Mouse (Mus musculus) myocyte (in vitro differentiated cells): ENCODE data around the gene Chmp4b.

Source experiments
- CEBPB ChIP-seq: IDR thresholded peaks from 2 replicates; pipeline ENCODE4 v1.6.1; 2011; ENCODE audit warnings: mild to moderate bottlenecking, moderate library complexity; ENCODE audit not compliant: poor library complexity, insufficient read depth, severe bottlenecking
- E2F4 ChIP-seq: IDR thresholded peaks from one replicate; pipeline ENCODE4 v1.6.1; 2011; ENCODE audit warnings: mild to moderate bottlenecking, control low read depth, moderate library complexity; ENCODE audit not compliant: insufficient read depth
- MAX ChIP-seq: IDR thresholded peaks from one replicate; pipeline ENCODE4 v1.6.1; 2011; ENCODE audit warnings: low read depth, mild to moderate bottlenecking, control low read depth
- MYOD1 ChIP-seq, 3 experiments: IDR thresholded peaks; one replicate each; pipeline ENCODE4 v1.6.1; 2011; ENCODE audit warnings: control low read depth in 2 of 3, low read depth in 2 of 3, mild to moderate bottlenecking in 2 of 3, moderate library complexity in 1 of 3; ENCODE audit not compliant: insufficient read length in 2 of 3, control insufficient read depth in 1 of 3
- POLR2A ChIP-seq: IDR thresholded peaks from one replicate; pipeline ENCODE4 v1.6.1; 2011; ENCODE audit warnings: low read depth, mild to moderate bottlenecking, control low read depth, moderate library complexity; ENCODE audit not compliant: insufficient read length
- POLR2AphosphoS2 ChIP-seq: IDR thresholded peaks from one replicate; pipeline ENCODE4 v1.6.1; 2011; ENCODE audit warnings: low read depth, control low read depth; ENCODE audit not compliant: insufficient read length
- SRF ChIP-seq: IDR thresholded peaks from one replicate; pipeline ENCODE4 v1.6.1; 2011; ENCODE audit warnings: low read depth; ENCODE audit not compliant: control insufficient read depth, insufficient read length
- TCF12 ChIP-seq: IDR thresholded peaks from one replicate; pipeline ENCODE4 v1.6.1; 2011; ENCODE audit warnings: mild to moderate bottlenecking, control low read depth; ENCODE audit not compliant: poor library complexity, insufficient read depth, severe bottlenecking
- TCF3 ChIP-seq: IDR thresholded peaks from one replicate; pipeline ENCODE4 v1.6.1; 2011; ENCODE audit warnings: low read depth, control low read depth; ENCODE audit not compliant: insufficient read length
- USF1 ChIP-seq: IDR thresholded peaks from one replicate; pipeline ENCODE4 v1.6.1; 2011; ENCODE audit warnings: low read depth, mild to moderate bottlenecking, control low read depth, moderate library complexity

DNA sequence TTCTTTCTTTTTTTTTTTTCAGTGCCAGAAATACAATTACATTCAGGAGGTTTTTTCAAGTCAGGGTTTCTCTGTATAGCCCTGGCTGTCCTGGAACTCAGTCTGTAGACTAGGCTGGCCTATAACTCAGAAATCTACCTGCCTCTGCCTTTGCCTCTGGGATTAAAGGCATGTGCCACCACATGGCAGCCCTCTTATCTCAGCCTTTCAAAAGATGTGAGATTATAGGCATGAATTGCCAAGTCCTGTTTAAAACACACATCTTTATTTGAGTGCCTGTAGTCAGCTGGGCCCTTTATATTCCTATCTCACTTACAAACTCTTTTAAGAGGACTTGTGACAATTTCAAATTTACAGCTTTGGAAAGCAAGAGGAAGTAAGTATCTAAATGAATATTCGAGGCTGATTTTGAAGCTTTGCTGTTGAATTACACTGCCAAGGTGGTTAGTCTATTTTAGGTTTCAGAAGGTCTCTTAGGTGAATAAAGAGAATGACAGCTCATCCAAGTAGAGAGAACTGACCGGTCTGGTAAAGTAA, 4.4 kb downstream of the Chmp4b start:
- TF ChIP-seq POLR2AphosphoS2 = no peak
- no peak for TF ChIP-seq POLR2A
- no peak for TF ChIP-seq CEBPB
- no peak for TF ChIP-seq E2F4
- no peak for TF ChIP-seq TCF12
- no peak for TF ChIP-seq MAX
- no peak for TF ChIP-seq SRF
- TF ChIP-seq USF1 = no peak
- no peak for TF ChIP-seq TCF3
- no peak for TF ChIP-seq MYOD1 (IDR thresholded peaks at IDR 0.05; ENCODE audit: control insufficient read depth in 1 of 3, insufficient read length in 2 of 3, low read depth in 2 of 3)
